Mouse (Mus musculus) spleen, adult 12 weeks (tissue): Measurements from ENCODE around the gene Ube2l6.
"Not testable (repeated sequence)": the region's sequence is repeated elsewhere in the genome, so short reads cannot be mapped to it uniquely, and the experiment has no call there.

Experiments
- DNase-seq: peaks from one replicate; pipeline ENCODE4 v3.0.0; 2022; ENCODE audit warnings: low spot score

Gene Ube2l6

DNA sequence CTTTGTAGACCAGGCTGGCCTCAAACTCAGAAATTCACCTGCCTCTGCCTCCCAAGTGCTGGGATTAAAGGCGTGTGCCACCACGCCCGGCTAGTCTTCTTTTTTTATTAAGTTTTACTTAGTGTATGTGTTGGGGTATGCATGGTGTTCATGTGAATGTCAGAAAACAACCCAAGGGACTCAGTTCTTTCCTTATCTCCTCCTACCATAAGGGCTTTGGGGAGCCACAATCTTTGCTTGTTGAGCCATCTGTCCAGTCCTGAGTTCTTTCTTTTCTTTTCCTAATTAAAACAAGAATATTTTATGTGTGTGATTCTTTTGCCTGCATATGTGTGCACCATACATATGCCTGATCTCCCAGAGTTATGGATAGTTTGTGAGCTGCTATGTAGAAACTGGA lies 5.5 kb upstream of the Ube2l6 start:
- no peak for DNase-seq

- DNase-seq: no peak
Measured at GRCm38 (mm10) chr2:84793871-84794270, 4.8 kb upstream of the Ube2l6 start.

DNA sequence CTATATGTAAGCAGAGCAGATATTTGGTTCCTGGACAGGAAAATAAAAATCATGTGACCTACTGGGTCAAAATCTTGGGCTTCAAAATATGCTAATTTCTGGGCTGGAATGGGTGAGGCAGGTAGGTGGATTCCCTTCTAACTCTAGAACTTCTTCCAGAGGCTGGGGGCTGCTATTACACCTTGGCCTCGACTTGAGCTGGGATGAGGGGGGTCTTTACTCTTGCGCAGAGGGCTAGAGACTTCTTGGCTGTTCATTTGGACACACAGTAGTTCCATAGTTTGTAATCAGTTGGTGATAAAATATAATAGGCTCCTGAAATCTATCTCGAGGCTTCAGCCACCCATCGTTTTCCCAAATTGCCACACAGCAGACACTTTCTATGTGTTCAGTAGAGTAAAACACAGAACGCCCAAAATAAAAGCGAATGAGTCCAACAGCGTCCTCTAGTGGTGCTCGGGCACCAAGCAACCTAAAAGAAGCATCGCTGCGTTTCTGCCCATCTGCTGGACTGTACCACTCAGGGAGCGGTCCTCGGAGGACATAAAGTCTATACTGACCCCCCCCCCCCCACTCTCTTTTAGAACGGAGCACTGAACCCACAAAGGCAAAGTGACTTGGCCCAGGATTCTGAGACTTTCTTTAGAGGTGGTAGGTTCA lies 665 bp upstream of the Ube2l6 start:
- DNase-seq: peak; percentile 74

- DNase-seq: peak; percentile 70
Measured at GRCm38 (mm10) chr2:84799041-84799561, 473 bp downstream of the Ube2l6 start.

DNA sequence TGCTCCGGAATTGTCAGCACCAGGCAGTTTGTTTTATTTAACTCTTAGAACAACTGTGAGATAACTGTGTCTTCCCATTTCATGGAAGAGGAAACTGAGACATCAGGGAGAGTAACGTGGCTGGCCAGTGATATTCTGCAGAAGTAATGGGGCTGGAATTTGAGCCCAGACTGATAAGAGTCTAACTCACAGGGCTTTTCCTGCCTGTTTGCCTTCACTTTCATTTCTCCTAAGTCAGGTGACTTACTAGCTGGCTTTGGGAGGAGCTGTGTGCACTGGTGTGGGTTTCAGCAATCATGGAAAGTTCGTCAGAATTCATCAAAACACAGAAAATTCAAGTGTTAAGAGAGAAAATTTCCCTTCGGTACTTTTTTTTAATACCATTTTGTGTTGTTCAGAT lies 1.7 kb downstream of the Ube2l6 start:
- DNase-seq: no peak

GRCm38 (mm10) chr2:84801223-84801622 lies 2.6 kb downstream of the Ube2l6 start:
- DNase-seq: not testable (repeated sequence)

DNA sequence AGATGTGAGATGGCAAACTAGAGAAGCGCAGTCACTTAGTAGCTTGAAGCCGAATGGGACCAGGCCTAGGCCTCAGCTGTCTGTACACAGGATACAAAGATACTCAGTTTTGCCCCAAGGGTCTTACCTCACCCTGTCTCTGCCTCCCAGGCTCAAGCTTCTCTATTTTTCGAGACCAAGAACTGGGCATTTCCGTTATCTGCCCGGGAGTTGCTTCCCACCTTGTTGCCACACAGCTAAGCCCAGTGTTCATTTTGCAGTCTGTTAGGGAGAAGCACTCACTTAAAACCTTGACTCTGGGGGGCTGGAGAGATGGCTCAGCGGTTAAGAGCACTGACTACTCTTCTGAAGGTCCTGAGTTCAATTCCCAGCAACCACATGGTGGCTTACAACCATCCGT lies 5.3 kb downstream of the Ube2l6 start:
- DNase-seq: no peak

DNA sequence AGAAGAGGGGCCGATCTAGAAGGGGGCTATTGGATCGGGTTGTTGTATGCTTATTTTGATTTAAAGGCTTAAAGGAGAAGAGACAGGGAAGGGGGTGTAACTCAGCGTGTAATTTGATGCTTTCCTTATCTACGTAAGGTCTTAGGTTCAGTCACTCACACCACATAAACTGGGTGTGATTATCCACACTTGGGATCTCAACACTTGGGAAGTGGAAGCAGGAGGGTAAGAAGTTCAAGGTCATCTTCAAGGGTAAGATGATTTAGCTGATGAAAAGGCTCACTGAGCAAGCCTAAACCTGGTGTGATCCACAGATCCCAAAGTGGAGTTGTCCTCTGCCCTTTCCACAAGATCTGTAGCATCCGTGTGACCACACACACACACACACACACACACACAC lies 7.9 kb downstream of the Ube2l6 start:
- DNase-seq: no peak

- DNase-seq: no peak
Measured at GRCm38 (mm10) chr2:84809330-84809729, 10.7 kb downstream of the Ube2l6 start.

GRCm38 (mm10) chr2:84810526-84810885 lies 11.9 kb downstream of the Ube2l6 start:
- DNase-seq: no peak

DNA sequence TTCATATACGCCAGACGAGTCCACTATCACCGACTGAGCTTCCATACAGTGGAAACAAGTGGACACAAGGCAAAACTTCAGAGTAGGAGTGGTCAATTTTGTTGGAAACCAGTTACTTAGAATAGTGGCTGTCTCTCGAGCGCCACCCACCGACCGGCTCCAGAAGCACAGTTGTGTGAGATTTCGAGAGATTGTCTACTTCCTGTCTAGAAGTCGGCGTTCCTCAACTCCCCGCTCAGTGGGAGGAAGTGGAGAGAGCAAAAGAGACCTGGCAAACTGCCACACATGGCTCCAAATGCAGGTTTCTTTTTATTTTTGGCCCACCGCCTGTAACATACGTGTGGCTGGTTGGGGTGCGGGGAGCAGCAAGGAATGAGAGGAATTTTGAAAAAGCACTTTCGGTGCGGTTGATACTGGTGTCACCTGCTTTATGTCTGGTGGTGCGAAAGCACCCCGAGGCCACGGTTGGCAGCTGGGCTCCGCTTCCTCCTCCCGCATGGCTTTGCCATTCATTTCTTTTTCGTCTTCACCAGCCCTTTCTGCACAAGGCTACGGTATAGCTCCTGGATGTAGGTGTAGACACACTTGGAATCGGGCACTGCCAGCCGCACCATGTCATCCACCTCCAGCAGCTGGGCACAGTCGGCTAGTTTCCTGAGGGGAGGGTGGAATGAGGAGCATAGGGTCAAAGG lies 12.4 kb downstream of the Ube2l6 start:
- DNase-seq: peak; percentile 85

GRCm38 (mm10) chr2:84811880-84812279 lies 13.3 kb downstream of the Ube2l6 start:
- peak; percentile 84 for DNase-seq

GRCm38 (mm10) chr2:84812676-84813075 lies 14.0 kb downstream of the Ube2l6 start:
- no peak for DNase-seq

GRCm38 (mm10) chr2:84819861-84820260 lies 21.2 kb downstream of the Ube2l6 start:
- DNase-seq: no peak

GRCm38 (mm10) chr2:84822552-84822951 lies 23.9 kb downstream of the Ube2l6 start, which contains the start of gene Smtnl1:
TSS of gene Smtnl1 (minus strand) at chr2:84822652.
- DNase-seq: no peak

- no peak for DNase-seq
Measured at GRCm38 (mm10) chr2:84823237-84823636, 24.6 kb downstream of the Ube2l6 start.

- DNase-seq: peak; percentile 72
Measured at GRCm38 (mm10) chr2:84826488-84827282, 28.1 kb downstream of the Ube2l6 start, which contains the start of gene Timm10. TSS of gene Timm10 (plus strand) at chr2:84826997.

DNA sequence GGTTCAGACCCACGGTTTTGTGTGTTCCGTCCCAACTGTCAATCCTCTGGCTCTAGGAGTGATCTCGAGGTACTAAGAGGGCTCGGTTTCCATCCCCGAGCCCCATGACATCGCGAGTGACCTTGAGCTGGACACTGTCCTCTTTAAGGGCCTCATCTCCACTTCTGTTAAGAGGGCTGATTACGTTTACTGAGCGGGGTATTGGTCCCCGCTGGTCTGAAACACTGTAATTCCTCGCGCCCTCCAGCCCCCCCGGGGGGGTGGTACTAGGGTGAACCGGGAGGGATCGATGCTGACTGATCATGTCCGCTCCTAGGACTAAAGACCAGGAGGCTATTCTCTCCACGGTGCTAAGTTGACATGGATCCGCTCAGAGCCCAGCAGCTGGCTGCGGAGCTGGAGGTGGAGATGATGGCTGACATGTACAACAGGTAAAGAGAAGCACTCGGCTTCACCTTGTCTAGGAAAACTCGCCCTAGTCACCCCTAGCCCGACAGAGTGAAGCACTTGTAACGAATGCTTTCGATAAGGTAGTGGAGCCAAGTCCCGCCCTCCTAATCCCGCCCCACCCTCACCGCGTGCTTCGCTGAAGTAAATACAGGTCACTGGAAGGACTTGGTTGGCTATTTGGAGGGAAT lies 28.8 kb downstream of the Ube2l6 start:
- peak; percentile 49 for DNase-seq

GRCm38 (mm10) chr2:84831666-84832391 lies 33.2 kb downstream of the Ube2l6 start:
- peak; percentile 74 for DNase-seq

DNA sequence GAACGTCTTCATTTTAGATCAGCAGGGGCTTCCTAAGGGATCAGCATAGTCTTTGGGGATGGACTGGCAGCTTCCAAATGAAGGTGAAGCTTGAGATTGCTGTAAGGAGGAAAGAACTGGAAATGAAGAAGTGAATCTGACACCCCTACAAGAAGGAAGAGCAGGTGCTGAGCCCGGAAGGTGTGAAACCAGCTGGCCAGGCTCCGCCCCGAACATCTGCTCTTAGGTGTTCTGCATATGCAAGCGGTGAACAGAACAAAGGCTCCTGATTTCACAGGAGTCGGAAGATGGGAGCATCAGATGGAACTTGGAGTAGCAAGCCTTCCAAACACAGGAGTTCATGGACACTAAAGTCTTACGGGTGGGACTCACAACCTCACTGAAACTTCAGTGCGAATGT lies 38.5 kb downstream of the Ube2l6 start:
- peak; percentile 33 for DNase-seq

DNA sequence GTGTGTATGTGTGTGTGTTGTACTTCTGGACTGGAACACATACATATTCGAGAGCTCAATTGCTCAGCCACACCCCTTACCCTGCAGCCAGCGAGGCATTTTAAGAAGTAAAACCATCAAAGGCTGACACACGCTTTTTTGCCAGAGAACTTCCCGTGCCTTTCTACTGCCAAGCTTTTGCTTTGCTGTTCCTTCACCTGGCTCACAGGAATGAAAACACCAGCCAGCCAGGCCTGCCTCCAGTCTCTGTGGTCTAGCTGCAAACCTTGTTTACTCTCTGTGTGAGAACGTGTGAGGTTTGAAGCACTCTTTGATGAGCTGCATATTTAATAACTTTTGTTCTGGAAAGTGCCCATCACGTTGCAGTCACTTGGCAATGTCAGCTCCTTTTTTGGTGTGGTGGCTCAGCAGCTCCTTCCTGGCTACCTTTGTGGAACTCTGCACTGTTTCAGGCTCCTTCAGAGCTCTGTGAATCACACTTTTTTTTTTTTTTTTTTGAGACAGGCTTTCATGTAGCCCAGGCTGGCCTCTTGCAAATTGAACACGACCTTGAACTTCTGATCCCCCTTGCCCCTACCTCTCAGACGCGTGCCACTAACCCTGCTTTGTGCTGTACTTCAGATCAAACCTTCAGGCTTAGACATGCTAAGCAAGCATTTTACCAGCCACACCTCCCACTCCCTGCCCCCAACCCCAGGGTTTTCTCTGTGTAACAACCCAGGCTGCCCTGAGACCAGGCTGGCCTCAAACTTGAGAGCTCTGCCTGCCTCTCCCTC lies 39.4 kb downstream of the Ube2l6 start:
- DNase-seq: no peak
